Mouse (Mus musculus): Measurements from ENCODE around the gene Prkar2b. TPM values are rescaled to one million over a fixed set of nuclear protein-coding genes. Genes with fewer than 3 reads are reported as not detected.

Gene Prkar2b
- polyA plus RNA-seq, 1 experiment from 2014 or later = 17.4 TPM

DNA sequence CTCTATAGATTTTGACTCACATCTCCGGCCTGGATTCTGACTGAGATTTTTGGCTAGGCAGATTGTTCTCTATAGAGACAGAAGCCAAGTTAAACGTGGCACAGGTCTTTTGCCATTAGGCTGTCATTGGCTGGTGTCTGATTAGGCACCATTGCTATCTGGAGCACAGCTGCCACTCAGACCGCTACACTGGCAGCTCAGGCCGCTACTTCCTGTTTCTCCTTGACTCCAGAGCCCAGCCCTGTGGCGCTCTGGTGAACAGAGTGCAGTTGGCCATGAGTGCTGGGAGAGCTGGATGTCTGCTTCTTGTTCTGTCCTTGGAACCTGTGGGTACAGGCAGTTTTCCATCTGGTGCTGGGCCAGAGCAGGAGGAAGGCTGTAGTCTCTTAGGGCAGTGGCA is 143.9 kb downstream of the Prkar2b start:
- no peaks in the 10 kb centered on the region for H3K9me3 ChIP-seq (ENCODE audit: low read length)
- no peak overlapping the region for H3K27ac ChIP-seq (ENCODE audit: low read length)
- ATAC-seq (ENCODE audit: low FRiP score, low TSS enrichment) = no peak
- H3K27me3 ChIP-seq (ENCODE audit: insufficient read depth, low read length) = no peaks in the 10 kb centered on the region
- H3K4me1 ChIP-seq (ENCODE audit: insufficient read depth, low read length) = no peaks in the 10 kb centered on the region
- 79% methylated on average over 5 of the region's 5 CpGs for WGBS
- H3K36me3 ChIP-seq (ENCODE audit: insufficient read depth, low read length) = 0 out of 2 replicates have a peak, but pooled peaks cover 3% of the 10 kb centered on the region
- H3K9ac ChIP-seq (replicated peaks; ENCODE audit: low read length) = no peak overlapping the region
- H3K4me2 ChIP-seq (replicated peaks; ENCODE audit: low read depth, low read length) = no peak overlapping the region
- no peak overlapping the region for H3K4me3 ChIP-seq (ENCODE audit: low read length)

DNA sequence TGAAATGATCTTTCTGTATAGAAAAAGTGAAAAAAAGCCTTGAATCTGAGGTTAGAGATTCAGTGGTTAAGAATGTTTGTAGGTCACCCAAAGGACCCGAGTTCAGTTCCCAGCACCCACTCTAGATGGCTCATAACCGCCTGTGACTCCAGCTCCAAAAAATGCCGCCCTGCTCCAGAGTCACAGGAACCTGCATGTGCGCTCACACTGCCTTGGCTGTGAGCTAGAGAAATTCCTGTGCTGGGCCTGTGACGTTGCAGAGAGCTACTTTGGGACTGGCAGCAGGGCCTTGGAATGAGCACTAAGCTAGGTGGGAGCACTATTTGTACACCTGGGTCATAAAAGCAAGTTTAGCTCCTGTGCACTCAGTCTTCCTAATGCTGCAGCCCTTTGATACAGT is 144.4 kb downstream of the Prkar2b start:
- 0 out of 2 replicates have a peak, but pooled peaks cover 3% of the 10 kb centered on the region for H3K36me3 ChIP-seq (ENCODE audit: insufficient read depth, low read length)
- H3K27ac ChIP-seq (ENCODE audit: low read length) = no peak overlapping the region
- ATAC-seq (ENCODE audit: low FRiP score, low TSS enrichment) = no peak
- H3K4me1 ChIP-seq (ENCODE audit: insufficient read depth, low read length) = no peaks in the 10 kb centered on the region
- no peak overlapping the region for H3K9ac ChIP-seq (replicated peaks; ENCODE audit: low read length)
- no peak overlapping the region for H3K4me2 ChIP-seq (replicated peaks; ENCODE audit: low read depth, low read length)
- no peaks in the 10 kb centered on the region for H3K27me3 ChIP-seq (ENCODE audit: insufficient read depth, low read length)
- H3K9me3 ChIP-seq (ENCODE audit: low read length) = no peaks in the 10 kb centered on the region
- H3K4me3 ChIP-seq (ENCODE audit: low read length) = no peak overlapping the region
- WGBS = 92% methylated on average over 5 of the region's 5 CpGs

DNA sequence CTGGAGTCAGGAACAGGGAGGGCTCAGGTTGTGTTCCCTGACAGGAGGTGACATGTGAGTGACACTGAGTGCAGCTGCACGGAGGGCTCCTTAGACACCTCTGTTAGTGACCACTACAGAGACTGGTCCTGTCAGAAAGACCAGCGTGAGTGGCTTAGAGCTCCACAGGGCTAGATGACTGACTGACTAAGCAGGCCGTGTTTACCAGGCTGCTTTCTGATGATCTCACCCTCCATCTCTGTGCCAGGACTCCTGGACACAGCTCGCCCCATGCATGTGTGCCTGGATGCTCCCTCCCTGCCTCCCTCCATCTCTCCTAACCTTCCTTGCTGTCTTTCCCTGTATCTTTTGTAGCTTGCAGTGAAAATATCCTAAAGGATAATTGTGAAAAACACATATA is 147.5 kb downstream of the Prkar2b start:
- Histone ChIP-seq H3K27ac (ENCODE audit: low read length) (no peak overlapping the region), H3K9ac (replicated peaks; ENCODE audit: low read length) (no peak overlapping the region), H3K9me3 (ENCODE audit: low read length) (no peaks in the 10 kb centered on the region), H3K4me2 (replicated peaks; ENCODE audit: low read depth, low read length) (no peak overlapping the region), H3K27me3 (ENCODE audit: insufficient read depth, low read length) (no peaks in the 10 kb centered on the region), H3K36me3 (ENCODE audit: insufficient read depth, low read length) (no peaks in the 10 kb centered on the region), H3K4me1 (ENCODE audit: insufficient read depth, low read length) (no peaks in the 10 kb centered on the region), H3K4me3 (ENCODE audit: low read length) (no peak overlapping the region)
- 74% methylated on average over 4 of the region's 4 CpGs for WGBS
- no peak for ATAC-seq (ENCODE audit: low FRiP score, low TSS enrichment)

DNA sequence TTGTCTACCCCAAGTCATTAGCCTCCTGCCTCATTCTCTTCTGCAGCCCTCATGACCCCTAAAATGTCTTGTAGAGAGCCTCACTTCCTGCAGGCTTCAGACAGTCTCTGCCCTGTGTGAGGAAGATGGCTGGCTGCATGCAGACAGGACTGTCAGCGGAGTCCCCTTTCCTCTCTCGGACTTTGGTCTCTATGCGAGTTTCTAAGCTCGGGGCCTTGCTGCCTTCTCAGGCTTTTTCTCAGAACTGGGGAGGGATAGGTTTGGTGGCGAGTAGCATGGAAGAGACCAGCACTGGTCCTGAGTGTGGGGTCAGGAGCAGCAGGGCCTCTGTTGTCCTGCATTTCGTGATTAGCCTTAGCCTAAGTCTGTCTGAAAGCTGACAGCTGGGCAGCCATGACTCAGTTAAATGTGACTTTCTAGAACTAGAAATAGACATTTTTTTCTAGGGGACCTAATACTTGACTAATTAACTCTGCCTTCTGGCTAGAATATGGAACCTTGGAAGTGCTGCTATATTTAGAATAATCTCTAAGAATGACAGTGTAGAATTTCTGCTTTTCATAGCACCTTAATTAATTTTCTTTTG is 148.0 kb downstream of the Prkar2b start:
- 87% methylated on average over 6 of the region's 6 CpGs for WGBS

More for the DNA sequence above, 148.0 kb downstream of the Prkar2b start:
- Histone ChIP-seq H3K4me2 (replicated peaks; ENCODE audit: low read depth, low read length) (no peak overlapping the region), H3K4me3 (ENCODE audit: low read length) (no peak overlapping the region), H3K27ac (ENCODE audit: low read length) (no peak overlapping the region), H3K4me1 (ENCODE audit: insufficient read depth, low read length) (no peaks in the 10 kb centered on the region), H3K9ac (replicated peaks; ENCODE audit: low read length) (no peak overlapping the region), H3K9me3 (ENCODE audit: low read length) (no peaks in the 10 kb centered on the region), H3K27me3 (ENCODE audit: insufficient read depth, low read length) (no peaks in the 10 kb centered on the region), H3K36me3 (ENCODE audit: insufficient read depth, low read length) (no peaks in the 10 kb centered on the region)
- no peak for ATAC-seq (ENCODE audit: low FRiP score, low TSS enrichment)

Other genes with a start within 250 kb of the Prkar2b start
- 127 and 132 TPM in 2 replicates for gene Hbp1, start 110.8 kb downstream of the Prkar2b start, polyA plus RNA-seq (2015; fragmentation: Nextera tagmentation; extraction: Ambion mirVana)
- 2.7 and 2.9 TPM in 2 replicates for gene Pik3cg, start 147.4 kb upstream of the Prkar2b start, polyA plus RNA-seq (2015; fragmentation: Nextera tagmentation; extraction: Ambion mirVana)